ENCODE assay signal across 21 mouse cellular contexts in genomic region chr14:75637641-75638040, GRCm38 (mm10). TPM values are rescaled to one million over a fixed set of nuclear protein-coding genes. Genes with fewer than 3 reads are reported as not detected.
DNase-seq lines count a peak whose midpoint lies in the region; ATAC-seq lines count a peak whose summit lies in the region.
"Had no signal": no experiment of that assay in that cellular context is flagged by ENCODE, and none has a peak within 500 bp of the region (broad histone marks: within the 10 kb centered on the region; RNA-seq: fewer than 3 reads in every experiment).

No protein-coding gene starts in this region.

- no peak for DNase-seq in cerebellum, postnatal 4 days (ENCODE audit: low spot score in 2 of 2)
- peak; percentile 35 for DNase-seq in ovary, adult 18-20 months (ENCODE audit: low spot score)
- no peak for DNase-seq in ovary, postnatal 10 days (ENCODE audit: low spot score)
- peak; percentile 85 for DNase-seq in cerebellum, adult 9-10 months
- DNase-seq in c-Kit-positive CD71-positive TER-119-positive erythroid progenitor cells, embryonic 14.5 days (ENCODE audit: low spot score) = no peak
- no peak for DNase-seq in gastrocnemius, adult 8-10 months (ENCODE audit: low spot score in 2 of 2)
- DNase-seq: embryo, embryonic 11 days; heart, postnatal 36 days; kidney, adult 2 months; kidney, postnatal 10 days; liver, postnatal 0 days; midbrain, embryonic 14.5 days; right cerebral cortex, postnatal 25 days; spleen, adult 18-20 months had no signal

- peak; percentile 27 for ATAC-seq in cerebellum, adult (ENCODE audit: insufficient number of reproducible peaks, low FRiP score, low TSS enrichment)
- ATAC-seq: CD4-positive, CD25-positive, alpha-beta regulatory T cell, adult 4 months; liver, postnatal 0 days had no signal

RNA-seq across cellular contexts. Expression of gene Erich6b, which starts 4.4 kb away (rescaled TPM):
- not detected for total RNA-seq in gastrocnemius, adult 8-10 months (2022)
- total RNA-seq: gastrocnemius, adult 18-20 months; gastrocnemius, postnatal 4 days; heart, adult 8-10 months; heart, postnatal 36 days; layer of hippocampus, adult 18-20 months; layer of hippocampus, postnatal 25 days had no signal

RNA-seq across cellular contexts. Expression of gene Spert, which starts 44.7 kb away (rescaled TPM):
- not detected for total RNA-seq in gastrocnemius, adult 8-10 months (2022)
- total RNA-seq: gastrocnemius, adult 18-20 months; gastrocnemius, postnatal 4 days; heart, adult 8-10 months; heart, postnatal 36 days; layer of hippocampus, adult 18-20 months; layer of hippocampus, postnatal 25 days had no signal

Comparison
In these comparisons a context has a peak if more than half of its experiments do, and no peak if none do; other contexts are left out.
1. DNase-seq: peak in ovary, adult 18-20 months (single experiment) and cerebellum, adult 9-10 months (single experiment); none in cerebellum, postnatal 4 days (0 of 2), ovary, postnatal 10 days (single experiment), c-Kit-positive CD71-positive TER-119-positive erythroid progenitor cells, embryonic 14.5 days (single experiment) and gastrocnemius, adult 8-10 months (0 of 2).